In the genomic region with DNA sequence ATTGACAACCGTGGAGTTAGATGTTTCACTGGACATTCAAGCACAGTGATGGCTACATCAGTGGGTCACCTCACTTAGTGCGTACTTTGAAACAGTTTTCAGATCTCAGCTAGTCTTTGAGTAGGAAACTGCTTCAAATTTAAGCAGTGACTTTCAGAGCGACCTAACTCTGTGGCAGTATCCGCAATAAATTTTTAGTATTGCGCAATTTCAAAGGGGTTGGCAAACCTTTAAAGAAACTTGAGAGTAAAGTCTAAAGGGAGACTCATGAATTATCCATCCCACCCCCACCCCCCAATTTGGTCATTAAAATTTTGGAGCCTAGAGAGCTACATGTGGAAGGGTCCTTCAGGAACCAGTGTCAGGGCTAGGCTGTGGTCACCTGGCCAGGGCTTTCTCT, we compare ENCODE assay signal across 17 mouse cellular contexts.
"Had no signal": no experiment of that assay in that cellular context is flagged by ENCODE, and none has a peak within 500 bp of the region (broad histone marks: within the 10 kb centered on the region; RNA-seq: fewer than 3 reads in every experiment).

No protein-coding gene starts in this region.

- H3K4me2 ChIP-seq: liver, embryonic 13.5 days; liver, embryonic 15.5 days; midbrain, embryonic 12.5 days; neural tube, embryonic 12.5 days had no signal

- DNase-seq: liver, embryonic 13.5 days; liver, postnatal 0 days; lung, adult 2 months; lung, postnatal 10 days; midbrain, embryonic 14.5 days; right cerebral cortex, postnatal 14 days; right cerebral cortex, postnatal 4 days; spleen, adult 18-20 months; thymus, adult 18-20 months; thymus, postnatal 14 days; thymus, postnatal 36 days had no signal

- H3K27ac ChIP-seq: liver, embryonic 13.5 days; liver, embryonic 15.5 days; macrophage; midbrain, embryonic 10.5 days; midbrain, embryonic 12.5 days; neural tube, embryonic 12.5 days had no signal

- H3K9me3 ChIP-seq: liver, embryonic 13.5 days; liver, embryonic 15.5 days; midbrain, embryonic 10.5 days; midbrain, embryonic 12.5 days; neural tube, embryonic 12.5 days had no signal

- H3K4me3 ChIP-seq: liver, embryonic 13.5 days; liver, embryonic 15.5 days; midbrain, embryonic 10.5 days; midbrain, embryonic 12.5 days; neural tube, embryonic 12.5 days had no signal

- H3K36me3 ChIP-seq: liver, embryonic 13.5 days; liver, embryonic 15.5 days; midbrain, embryonic 12.5 days; neural tube, embryonic 12.5 days had no signal

- ATAC-seq: liver, postnatal 0 days; midbrain, embryonic 16.5 days had no signal

- H3K9ac ChIP-seq: liver, embryonic 13.5 days; liver, embryonic 15.5 days; liver, postnatal 0 days; midbrain, embryonic 12.5 days; neural tube, embryonic 12.5 days had no signal

- H3K27me3 ChIP-seq: liver, embryonic 13.5 days; liver, embryonic 15.5 days; midbrain, embryonic 12.5 days; neural tube, embryonic 12.5 days had no signal
